Mouse (Mus musculus) spleen, adult 2 months (tissue): ENCODE results near the gene Coq10b. TPM values are rescaled to one million over a fixed set of nuclear protein-coding genes. Genes with fewer than 3 reads are reported as not detected.

Experiments
- DNase-seq, 2 experiments: peaks; one replicate each; pipeline versions ENCODE4 v3.0.0 to v3.0.0-alpha.2; 2012 to 2021; ENCODE audit warnings: low spot score in 2 of 2, low read depth in 1 of 2
- H3K27ac ChIP-seq: fragments of 200-500 bp; 2 replicates; pipeline ENCODE4 v1.5.1; 2012; ENCODE audit warnings: low read length, inconsistent platforms; ENCODE audit not compliant: insufficient read depth
- H3K27me3 ChIP-seq: fragments of 200-500 bp; 2 replicates; pipeline ENCODE4 v1.6.1; 2012; ENCODE audit warnings: mild to moderate bottlenecking, moderate library complexity, low read length, inconsistent platforms; ENCODE audit not compliant: control insufficient read depth, insufficient read depth
- H3K36me3 ChIP-seq: fragments of 200-500 bp; 2 replicates; pipeline ENCODE4 v1.6.1; 2012; ENCODE audit warnings: mild to moderate bottlenecking, low read length, inconsistent platforms; ENCODE audit not compliant: control insufficient read depth, insufficient read depth
- H3K4me1 ChIP-seq: fragments of 200-500 bp; 2 replicates; pipeline ENCODE4 v1.6.1; 2011; ENCODE audit warnings: inconsistent platforms; ENCODE audit not compliant: control insufficient read depth, insufficient read depth, insufficient read length
- H3K4me3 ChIP-seq: fragments of 200-500 bp; 2 replicates; pipeline ENCODE4 v1.5.1; 2011; ENCODE audit warnings: mild to moderate bottlenecking, inconsistent platforms; ENCODE audit not compliant: insufficient read depth, insufficient read length; ENCODE audit errors: extremely low read depth
- CTCF ChIP-seq: fragments of 200-500 bp; IDR thresholded peaks from 2 replicates; pipeline ENCODE4 v1.5.1; 2011; ENCODE audit warnings: mild to moderate bottlenecking, inconsistent platforms; ENCODE audit not compliant: insufficient read depth, insufficient read length, insufficient replicate concordance; ENCODE audit errors: extremely low read depth
- POLR2A ChIP-seq: fragments of 200-500 bp; IDR thresholded peaks from 2 replicates; pipeline ENCODE4 v1.6.1; 2011; ENCODE audit warnings: low read depth, low read length, inconsistent platforms
- WGBS: fragments of 180-500 bp; shearing (Covaris S2); methylation state at CpG from one replicate; pipeline ENCODE4 v1.1.7; 2018; 5-methylcytosine and 5-hydroxymethylcytosine counted together
- polyA plus RNA-seq: library from polyadenylated mRNA; depleted of rRNA; stranded (reverse); fragments of >200 nt; gene quantifications from 2 replicates; pipeline ENCODE4 v1.2.3, GENCODE M21; 2012

The Coq10b gene
- polyA plus RNA-seq, 1 experiment = 3.1 TPM

- Histone ChIP-seq H3K27me3 (no peaks in the 10 kb centered on the region), H3K27ac (peak overlapping the region; percentile 87), H3K4me3 (no peak overlapping the region), H3K36me3 (no peaks in the 10 kb centered on the region), H3K4me1 (peaks cover 18% of the 10 kb centered on the region; the same call in 1 of the 2 replicates)
- TF ChIP-seq POLR2A (no peak), CTCF (no peak)
- WGBS = 76% methylated on average over 1 of the region's 1 CpGs
- DNase-seq = no peak
These were observed 24.6 kb upstream of the Coq10b start for GRCm38 (mm10) chr1:55027966-55028365.

DNA sequence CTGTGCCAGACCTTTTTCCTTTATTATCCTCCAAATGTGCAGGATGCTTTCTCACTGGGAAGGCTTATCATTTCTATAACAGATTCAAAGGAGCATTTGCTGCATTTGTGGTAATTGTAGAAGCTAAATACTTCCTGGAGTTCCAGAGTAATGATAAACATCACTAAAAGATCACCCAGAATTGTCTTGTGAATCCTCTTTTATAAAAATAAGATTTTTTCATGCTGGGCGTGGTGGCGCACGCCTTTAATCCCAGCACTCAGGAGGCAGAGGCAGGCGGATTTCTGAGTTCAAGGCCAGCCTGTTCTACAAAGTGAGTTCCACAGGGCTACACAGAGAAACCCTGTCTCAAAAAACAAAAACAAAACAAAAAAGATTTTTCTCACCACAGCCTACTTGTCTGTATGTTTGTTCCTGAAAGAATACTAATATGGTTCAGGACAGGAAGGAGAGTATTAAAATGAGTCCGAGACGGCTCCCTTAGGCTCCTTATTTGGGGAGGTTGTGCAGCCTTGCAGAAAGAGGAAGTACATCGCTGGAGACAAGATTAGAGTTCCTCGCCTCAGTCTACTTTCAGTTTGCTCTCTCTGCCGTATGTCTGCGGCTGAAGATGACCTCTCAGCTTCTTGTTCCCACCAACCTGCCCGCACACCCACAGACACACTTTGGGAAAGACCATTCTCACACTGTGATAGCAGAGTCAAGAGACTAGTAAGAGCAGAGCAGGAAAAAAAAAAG lies 23.9 kb upstream of the Coq10b start:
- 18% methylated on average over 11 of the region's 11 CpGs for WGBS
- peak; percentile 57 to 61 for DNase-seq
- Histone ChIP-seq H3K27ac (peak overlapping the region; percentile 87), H3K4me1 (peaks cover 15% of the 10 kb centered on the region; the same call in 1 of the 2 replicates), H3K36me3 (no peaks in the 10 kb centered on the region), H3K27me3 (no peaks in the 10 kb centered on the region), H3K4me3 (peak overlapping the region; percentile 44)
- TF ChIP-seq CTCF (no peak), POLR2A (peak; percentile 86)

GRCm38 (mm10) chr1:55029446-55029845 lies 23.1 kb upstream of the Coq10b start:
- H3K27me3 ChIP-seq = no peaks in the 10 kb centered on the region
- DNase-seq = no peak
- 37% methylated on average over 4 of the region's 4 CpGs for WGBS
- peak overlapping the region; percentile 44 for H3K4me3 ChIP-seq
- H3K36me3 ChIP-seq = no peaks in the 10 kb centered on the region
- H3K4me1 ChIP-seq = peaks cover 15% of the 10 kb centered on the region; the same call in 1 of the 2 replicates
- peak overlapping the region; percentile 87 for H3K27ac ChIP-seq
- TF ChIP-seq POLR2A = no peak
- TF ChIP-seq CTCF = no peak

- DNase-seq = no peak
- Histone ChIP-seq H3K27ac (no peak overlapping the region), H3K27me3 (no peaks in the 10 kb centered on the region), H3K4me3 (no peak overlapping the region), H3K4me1 (peaks cover 13% of the 10 kb centered on the region; the same call in 1 of the 2 replicates), H3K36me3 (no peaks in the 10 kb centered on the region)
- no peak for TF ChIP-seq POLR2A
- TF ChIP-seq CTCF = no peak
These were observed 21.4 kb upstream of the Coq10b start for GRCm38 (mm10) chr1:55031026-55031779.

DNA sequence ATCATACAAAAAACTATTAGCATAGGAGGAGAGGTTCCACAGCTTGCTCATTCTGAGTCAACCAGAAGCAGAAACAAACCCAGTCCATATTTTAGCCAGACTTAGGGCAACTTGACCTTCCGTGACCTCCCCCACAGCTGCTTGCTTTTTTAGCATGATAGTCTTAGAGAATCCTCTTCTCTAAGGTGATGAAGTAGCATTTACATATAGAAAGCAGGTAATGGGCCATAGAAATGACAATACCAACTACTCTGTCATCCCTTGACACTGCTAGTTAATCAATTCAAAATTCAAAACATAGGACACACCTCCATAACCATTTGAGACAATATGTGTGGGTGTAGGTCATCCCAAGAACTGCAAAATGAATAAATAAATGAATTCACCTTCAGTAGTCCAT lies 12.6 kb upstream of the Coq10b start:
- Histone ChIP-seq H3K27ac (no peak overlapping the region), H3K4me1 (no peaks in the 10 kb centered on the region), H3K4me3 (no peak overlapping the region), H3K27me3 (no peaks in the 10 kb centered on the region), H3K36me3 (no peaks in the 10 kb centered on the region)
- WGBS = 92% methylated on average over 1 of the region's 1 CpGs
- no peak for TF ChIP-seq POLR2A
- TF ChIP-seq CTCF = no peak
- no peak for DNase-seq

DNA sequence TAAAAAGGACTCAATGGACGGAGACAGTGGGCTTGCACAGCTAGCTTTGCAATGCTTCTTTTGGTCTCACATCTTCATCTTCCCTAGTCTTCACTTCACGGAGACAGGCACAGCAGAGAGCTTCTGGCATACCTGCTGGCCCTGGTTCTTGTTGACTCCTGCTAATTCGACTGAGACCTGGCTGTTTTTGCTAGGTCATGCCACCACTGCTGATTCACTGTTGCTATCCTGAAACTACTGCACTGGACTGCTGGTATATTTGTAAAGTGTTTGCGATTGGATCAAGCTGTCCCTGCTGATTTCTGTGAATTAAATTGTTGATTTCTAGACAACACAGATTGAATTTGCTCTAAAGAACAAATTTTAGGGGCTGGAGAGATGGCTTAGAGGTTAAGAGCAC lies 10.9 kb upstream of the Coq10b start:
- DNase-seq = no peak
- no peaks in the 10 kb centered on the region for H3K27me3 ChIP-seq
- 91% methylated on average over 4 of the region's 4 CpGs for WGBS
- H3K4me1 ChIP-seq = no peaks in the 10 kb centered on the region
- TF ChIP-seq CTCF (no peak), POLR2A (no peak)
- no peaks in the 10 kb centered on the region for H3K36me3 ChIP-seq
- H3K27ac ChIP-seq = no peak overlapping the region
- H3K4me3 ChIP-seq = no peak overlapping the region

GRCm38 (mm10) chr1:55042246-55042645 lies 10.3 kb upstream of the Coq10b start:
- no peaks in the 10 kb centered on the region for H3K4me1 ChIP-seq
- peak in 1 of 2 experiments; percentile 40 for DNase-seq
- no peak overlapping the region for H3K27ac ChIP-seq
- WGBS = 67% methylated on average over 1 of the region's 1 CpGs
- no peak overlapping the region for H3K4me3 ChIP-seq
- no peaks in the 10 kb centered on the region for H3K27me3 ChIP-seq
- no peaks in the 10 kb centered on the region for H3K36me3 ChIP-seq
- TF ChIP-seq POLR2A (no peak), CTCF (peak; percentile 24; the same call in 1 of the 2 replicates)
